Mouse (Mus musculus): ENCODE measurements at regions not wholly inside any gene's neighbourhood (a gene's known extent, or its start where the extent isn't known, plus 50 kb on each side); places are given as distances from the start of the nearest gene placed in this dataset.
A peak's percentile ranks its signal among the peaks of the same experiment; 100 is the strongest.

- Histone ChIP-seq H3K4me1 (peaks cover 9% of the 10 kb centered on the region), H3K36me3 (replicated peaks) (no peaks in the 10 kb centered on the region), H3K4me3 (no peak overlapping the region), H3K27ac (replicated peaks) (no peak overlapping the region), H3K9me3 (no peaks in the 10 kb centered on the region), H3K27me3 (replicated peaks; ENCODE audit: low read depth, poor library complexity, severe bottlenecking) (no peaks in the 10 kb centered on the region)
- no peak for DNase-seq (ENCODE audit: low spot score)
Measured at GRCm38 (mm10) chr2:148148272-148148671, 101.5 kb upstream of the Foxa2 start.

- H3K4me3 ChIP-seq: no peak overlapping the region
- no peak for DNase-seq (ENCODE audit: low spot score)
- WGBS: 82% methylated on average over 1 of the region's 1 CpGs
- H3K4me1 ChIP-seq: peaks cover 9% of the 10 kb centered on the region
- no peaks in the 10 kb centered on the region for H3K9me3 ChIP-seq
- H3K36me3 ChIP-seq (replicated peaks): no peaks in the 10 kb centered on the region
- no peak overlapping the region for H3K27ac ChIP-seq (replicated peaks)
- H3K27me3 ChIP-seq (replicated peaks; ENCODE audit: low read depth, poor library complexity, severe bottlenecking): no peaks in the 10 kb centered on the region
Measured at GRCm38 (mm10) chr2:148149426-148149825, 102.7 kb upstream of the Foxa2 start.

- H3K27me3 ChIP-seq (replicated peaks; ENCODE audit: low read depth, poor library complexity, severe bottlenecking): no peaks in the 10 kb centered on the region
- H3K27ac ChIP-seq (replicated peaks): no peak overlapping the region
- H3K4me1 ChIP-seq: peaks cover 9% of the 10 kb centered on the region
- no peaks in the 10 kb centered on the region for H3K36me3 ChIP-seq (replicated peaks)
- no peak overlapping the region for H3K4me3 ChIP-seq
- 88% methylated on average over 6 of the region's 6 CpGs for WGBS
- no peaks in the 10 kb centered on the region for H3K9me3 ChIP-seq
- no peak for DNase-seq (ENCODE audit: low spot score)
Measured at GRCm38 (mm10) chr2:148153513-148154271, 106.9 kb upstream of the Foxa2 start.

GRCm38 (mm10) chr2:148156122-148156521 is 109.4 kb upstream of the Foxa2 start:
- no peak overlapping the region for H3K4me3 ChIP-seq
- H3K9me3 ChIP-seq: no peaks in the 10 kb centered on the region
- no peaks in the 10 kb centered on the region for H3K36me3 ChIP-seq (replicated peaks)
- peaks cover 7% of the 10 kb centered on the region for H3K4me1 ChIP-seq
- no peak for DNase-seq (ENCODE audit: low spot score)
- no peak overlapping the region for H3K27ac ChIP-seq (replicated peaks)
- WGBS: 90% methylated on average over 2 of the region's 2 CpGs
- H3K27me3 ChIP-seq (replicated peaks; ENCODE audit: low read depth, poor library complexity, severe bottlenecking): no peaks in the 10 kb centered on the region

GRCm38 (mm10) chr2:148159028-148159600 is 112.3 kb upstream of the Foxa2 start:
- no peak for DNase-seq (ENCODE audit: low spot score)
- H3K4me3 ChIP-seq: no peak overlapping the region
- H3K36me3 ChIP-seq (replicated peaks): no peaks in the 10 kb centered on the region
- H3K27ac ChIP-seq (replicated peaks): no peak overlapping the region
- no peaks in the 10 kb centered on the region for H3K27me3 ChIP-seq (replicated peaks; ENCODE audit: low read depth, poor library complexity, severe bottlenecking)
- WGBS: 76% methylated on average over 8 of the region's 8 CpGs
- H3K9me3 ChIP-seq: no peaks in the 10 kb centered on the region
- no peaks in the 10 kb centered on the region for H3K4me1 ChIP-seq

- H3K4me1 ChIP-seq: no peaks in the 10 kb centered on the region
- H3K4me3 ChIP-seq: no peak overlapping the region
- H3K27ac ChIP-seq (replicated peaks): no peak overlapping the region
- WGBS: 97% methylated on average over 12 of the region's 12 CpGs
- no peaks in the 10 kb centered on the region for H3K36me3 ChIP-seq (replicated peaks)
- DNase-seq (ENCODE audit: low spot score): no peak
- no peaks in the 10 kb centered on the region for H3K9me3 ChIP-seq
- H3K27me3 ChIP-seq (replicated peaks; ENCODE audit: low read depth, poor library complexity, severe bottlenecking): no peaks in the 10 kb centered on the region
Measured at GRCm38 (mm10) chr2:148160997-148161396, 114.2 kb upstream of the Foxa2 start.

GRCm38 (mm10) chr2:148161966-148162365 is 115.2 kb upstream of the Foxa2 start:
- Histone ChIP-seq H3K27ac (replicated peaks) (no peak overlapping the region), H3K27me3 (replicated peaks; ENCODE audit: low read depth, poor library complexity, severe bottlenecking) (no peaks in the 10 kb centered on the region), H3K4me3 (no peak overlapping the region), H3K4me1 (no peaks in the 10 kb centered on the region), H3K36me3 (replicated peaks) (no peaks in the 10 kb centered on the region), H3K9me3 (no peaks in the 10 kb centered on the region)
- WGBS: 75% methylated on average over 1 of the region's 1 CpGs
- no peak for DNase-seq (ENCODE audit: low spot score)

- no peaks in the 10 kb centered on the region for H3K9me3 ChIP-seq
- no peak overlapping the region for H3K27ac ChIP-seq (replicated peaks)
- no peaks in the 10 kb centered on the region for H3K27me3 ChIP-seq (replicated peaks; ENCODE audit: low read depth, poor library complexity, severe bottlenecking)
- no peaks in the 10 kb centered on the region for H3K4me1 ChIP-seq
- DNase-seq (ENCODE audit: low spot score): no peak
- 93% methylated on average over 1 of the region's 1 CpGs for WGBS
- no peaks in the 10 kb centered on the region for H3K36me3 ChIP-seq (replicated peaks)
- no peak overlapping the region for H3K4me3 ChIP-seq
Measured at GRCm38 (mm10) chr2:148162562-148162961, 115.8 kb upstream of the Foxa2 start.

- Histone ChIP-seq H3K4me3 (no peak overlapping the region), H3K27ac (replicated peaks) (no peak overlapping the region), H3K27me3 (replicated peaks; ENCODE audit: low read depth, poor library complexity, severe bottlenecking) (no peaks in the 10 kb centered on the region), H3K4me1 (peaks cover 9% of the 10 kb centered on the region), H3K9me3 (no peaks in the 10 kb centered on the region), H3K36me3 (replicated peaks) (no peaks in the 10 kb centered on the region)
- WGBS: 81% methylated on average over 4 of the region's 4 CpGs
- DNase-seq (ENCODE audit: low spot score): peak; percentile 7
Measured at GRCm38 (mm10) chr2:148171113-148171512, 124.3 kb upstream of the Foxa2 start.

- 49% methylated on average over 1 of the region's 1 CpGs for WGBS
- H3K9me3 ChIP-seq: no peaks in the 10 kb centered on the region
- H3K4me3 ChIP-seq: no peak overlapping the region
- H3K27me3 ChIP-seq (replicated peaks; ENCODE audit: low read depth, poor library complexity, severe bottlenecking): no peaks in the 10 kb centered on the region
- peak; percentile 7 for DNase-seq (ENCODE audit: low spot score)
- H3K36me3 ChIP-seq (replicated peaks): no peaks in the 10 kb centered on the region
- H3K27ac ChIP-seq (replicated peaks): no peak overlapping the region
- peaks cover 9% of the 10 kb centered on the region for H3K4me1 ChIP-seq
Measured at GRCm38 (mm10) chr2:148171699-148172098, 124.9 kb upstream of the Foxa2 start.

- H3K4me3 ChIP-seq: no peak overlapping the region
Measured at GRCm38 (mm10) chr2:148175251-148175927, 128.6 kb upstream of the Foxa2 start.

GRCm38 (mm10) chr2:148180245-148180644 is 133.5 kb upstream of the Foxa2 start:
- Histone ChIP-seq H3K9me3 (no peaks in the 10 kb centered on the region), H3K4me3 (no peak overlapping the region), H3K4me1 (peaks cover 4% of the 10 kb centered on the region), H3K36me3 (replicated peaks) (no peaks in the 10 kb centered on the region), H3K27ac (replicated peaks) (no peak overlapping the region), H3K27me3 (replicated peaks; ENCODE audit: low read depth, poor library complexity, severe bottlenecking) (no peaks in the 10 kb centered on the region)
- no peak for DNase-seq (ENCODE audit: low spot score)
- WGBS: 92% methylated on average over 2 of the region's 2 CpGs

More at GRCm38 (mm10) chr2:148175251-148175927, 128.6 kb upstream of the Foxa2 start:
- WGBS: 84% methylated on average over 8 of the region's 8 CpGs
- Histone ChIP-seq H3K36me3 (replicated peaks) (no peaks in the 10 kb centered on the region), H3K27me3 (replicated peaks; ENCODE audit: low read depth, poor library complexity, severe bottlenecking) (no peaks in the 10 kb centered on the region), H3K9me3 (no peaks in the 10 kb centered on the region), H3K27ac (replicated peaks) (no peak overlapping the region), H3K4me1 (peaks cover 9% of the 10 kb centered on the region)
- DNase-seq (ENCODE audit: low spot score): no peak

GRCm38 (mm10) chr2:148181518-148181917 is 134.7 kb upstream of the Foxa2 start:
- H3K4me1 ChIP-seq: peaks cover 4% of the 10 kb centered on the region
- H3K27ac ChIP-seq (replicated peaks): no peak overlapping the region
- WGBS: 91% methylated on average over 2 of the region's 2 CpGs
- H3K9me3 ChIP-seq: no peaks in the 10 kb centered on the region
- H3K36me3 ChIP-seq (replicated peaks): no peaks in the 10 kb centered on the region
- no peak overlapping the region for H3K4me3 ChIP-seq
- no peak for DNase-seq (ENCODE audit: low spot score)
- no peaks in the 10 kb centered on the region for H3K27me3 ChIP-seq (replicated peaks; ENCODE audit: low read depth, poor library complexity, severe bottlenecking)

Data from embryonic facial prominence, embryonic 10.5 days (tissue).